Mouse (Mus musculus): ENCODE data around the gene Krt13.

DNA sequence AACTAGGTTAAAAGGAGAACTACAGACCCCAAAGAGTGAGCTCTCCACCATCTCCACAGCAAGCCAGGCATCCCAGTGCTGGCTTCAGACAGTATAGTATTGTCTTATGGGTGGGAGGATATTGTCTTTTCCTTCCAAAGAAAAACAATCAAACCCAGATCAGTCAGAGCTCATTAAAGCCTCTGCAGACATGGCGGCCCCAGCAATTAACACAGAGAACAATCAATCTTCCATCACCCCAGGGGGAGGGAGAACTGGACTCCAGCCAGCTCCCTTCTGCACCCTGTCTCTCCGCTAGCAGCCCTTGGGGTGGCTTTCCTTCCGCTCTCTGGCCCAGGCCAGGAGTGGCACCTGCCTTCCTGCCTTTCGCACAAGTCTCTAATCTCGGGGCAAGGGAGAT is 16.3 kb upstream of the Krt13 start:
- TF ChIP-seq CTCF (IDR thresholded peaks at IDR 0.05; ENCODE audit: extremely low read depth, insufficient read depth, low read length) = no peak
- TF ChIP-seq POLR2A (IDR thresholded peaks at IDR 0.05; ENCODE audit: extremely low read depth, insufficient read depth, low read length) = no peak

Measured in cortical plate, adult 2 months (tissue).